Mouse (Mus musculus): ENCODE results near the gene Cdh13.

Cdh13 gene

DNA sequence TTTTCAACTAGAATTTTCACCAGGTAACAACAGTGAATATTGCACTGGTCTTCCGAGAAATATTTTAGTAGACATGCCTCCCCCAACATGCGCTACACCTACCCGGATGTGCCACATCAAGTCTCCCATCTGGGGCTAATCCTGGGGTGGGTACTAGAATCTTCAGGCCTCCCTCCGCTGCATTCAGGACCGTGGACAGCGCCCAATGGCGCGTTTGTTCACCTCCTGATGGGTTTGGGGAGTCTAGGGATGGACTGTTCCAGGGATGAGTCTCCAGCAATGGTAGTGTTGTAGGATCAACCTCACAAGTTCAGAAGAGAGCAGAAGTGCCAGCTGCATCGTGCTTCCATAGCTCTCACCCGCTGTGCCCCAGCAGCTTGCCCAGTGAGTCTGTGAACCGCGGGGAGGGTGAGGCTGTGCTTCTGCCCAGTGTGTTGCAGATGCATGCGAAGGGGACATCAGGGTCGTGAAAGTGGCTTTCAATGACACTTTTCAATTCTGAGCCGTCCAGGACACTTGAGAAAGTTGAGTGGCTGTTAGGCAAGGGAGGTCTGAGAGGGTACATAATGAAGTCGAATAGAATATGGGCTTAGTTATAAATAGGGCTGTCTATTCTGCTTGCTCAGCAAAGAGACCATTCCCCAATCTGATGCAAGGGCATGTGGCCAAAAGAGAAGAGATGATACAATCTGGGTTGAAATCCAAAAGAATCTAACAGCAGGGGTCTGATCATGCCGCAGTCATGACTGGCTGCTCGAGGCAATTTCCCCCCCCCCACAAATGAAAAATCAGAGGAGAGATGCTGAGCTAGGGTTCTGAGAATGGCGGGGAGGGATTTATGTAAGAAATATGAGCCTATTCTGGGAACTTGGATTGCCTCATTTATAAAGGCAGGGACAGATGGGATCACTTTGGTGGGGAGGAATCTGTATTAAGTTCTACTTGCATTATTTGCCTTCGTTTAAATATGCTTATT is 668.5 kb downstream of the Cdh13 start:
- DNase-seq (ENCODE audit: low spot score) = no peak

DNA sequence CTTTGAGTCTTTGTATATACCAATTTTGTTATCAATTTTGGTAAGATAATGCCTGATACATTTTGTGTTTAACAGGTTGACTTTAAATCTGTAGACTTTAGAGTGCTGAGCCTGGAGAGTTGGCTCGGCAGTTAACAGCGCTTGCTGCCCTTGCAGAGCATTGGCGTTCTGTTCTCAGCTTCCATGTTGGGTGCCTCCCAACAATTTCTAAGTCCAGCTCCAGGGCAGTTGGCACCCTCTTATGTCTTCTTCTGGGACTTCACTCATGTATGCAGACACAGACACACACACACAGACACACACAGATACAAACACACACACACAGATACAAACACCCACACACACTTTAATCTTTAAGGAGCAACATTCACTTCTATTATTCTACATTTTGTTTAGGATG is 672.6 kb downstream of the Cdh13 start:
- no peak for DNase-seq (ENCODE audit: low spot score)

DNA sequence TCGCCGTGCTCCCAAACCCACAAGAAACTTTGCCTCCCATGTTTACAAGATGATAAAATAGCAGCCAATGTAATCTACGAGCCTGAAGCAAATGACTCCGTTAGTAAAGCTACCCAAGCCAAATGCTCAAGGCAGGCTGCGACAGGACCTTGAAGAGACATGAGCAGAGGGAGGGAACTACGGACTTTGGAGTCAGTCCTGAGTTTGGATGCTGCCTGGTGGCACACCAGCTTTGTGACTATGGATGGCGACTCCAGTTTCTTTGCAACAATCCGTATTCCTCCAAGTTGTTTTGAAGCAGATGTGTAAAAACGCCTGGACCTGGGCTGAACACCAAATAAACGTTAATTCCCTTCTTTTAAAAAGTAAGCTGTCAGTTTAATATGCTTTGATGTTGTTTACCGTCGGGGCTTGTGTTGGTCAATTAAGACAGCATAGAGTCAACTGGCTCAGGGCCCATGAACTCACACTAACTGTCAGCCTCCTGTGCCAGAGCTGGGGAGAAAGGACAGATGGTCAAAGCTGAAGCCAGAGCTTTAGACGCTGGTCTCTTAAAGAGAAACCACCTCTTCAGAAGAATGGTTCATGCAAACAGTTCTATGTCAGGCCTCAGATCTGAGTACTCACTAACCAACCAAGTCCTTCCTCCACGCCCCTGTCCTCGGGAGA is 678.5 kb downstream of the Cdh13 start:
- DNase-seq (ENCODE audit: low spot score) = no peak

- DNase-seq (ENCODE audit: low spot score) = no peak
Observed at GRCm38 (mm10) chr8:118965101-118965840, 681.7 kb downstream of the Cdh13 start.

- DNase-seq (ENCODE audit: low spot score) = no peak
Observed at GRCm38 (mm10) chr8:118968896-118969295, 685.4 kb downstream of the Cdh13 start.

DNA sequence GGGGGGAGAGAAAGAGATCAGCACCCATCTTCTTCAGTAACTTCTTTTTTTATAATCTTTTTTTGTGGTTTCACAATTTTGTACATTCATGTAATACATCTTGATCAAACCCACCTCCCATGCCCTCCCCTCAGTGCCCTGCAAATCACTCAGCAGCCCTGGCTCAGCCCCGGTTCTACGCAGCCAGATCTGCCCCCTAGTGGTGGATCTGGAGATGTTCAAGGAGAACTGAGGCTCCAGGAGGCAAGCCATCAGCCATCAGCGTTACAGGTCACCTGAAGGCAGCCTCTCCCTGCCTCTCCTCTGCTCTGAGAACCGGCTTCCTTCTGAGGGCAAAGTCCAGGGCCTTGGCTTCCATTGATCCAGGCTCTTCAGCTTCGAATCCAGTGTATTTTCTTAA is 696.3 kb downstream of the Cdh13 start:
- DNase-seq (ENCODE audit: low spot score) = no peak

DNA sequence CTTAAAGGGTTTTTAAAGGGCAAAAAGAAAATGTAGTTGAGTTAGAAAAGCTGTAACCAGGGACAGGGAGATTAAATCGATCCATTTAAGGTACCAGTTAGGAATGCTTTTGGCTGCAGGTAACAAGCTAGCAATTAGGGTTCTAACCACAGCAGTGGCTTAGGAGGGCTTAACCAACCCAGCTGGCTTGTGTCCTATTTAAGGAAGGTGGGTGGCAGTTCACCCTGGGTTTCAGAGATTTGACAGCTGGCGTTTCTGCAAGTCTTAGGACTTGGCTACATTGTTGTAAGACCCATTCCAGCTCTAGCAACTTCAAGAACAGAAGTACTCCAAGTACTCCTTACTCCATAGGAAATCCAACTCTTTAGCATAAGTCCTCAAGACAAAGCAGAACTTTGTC is 700.2 kb downstream of the Cdh13 start:
- no peak for DNase-seq (ENCODE audit: low spot score)

DNA sequence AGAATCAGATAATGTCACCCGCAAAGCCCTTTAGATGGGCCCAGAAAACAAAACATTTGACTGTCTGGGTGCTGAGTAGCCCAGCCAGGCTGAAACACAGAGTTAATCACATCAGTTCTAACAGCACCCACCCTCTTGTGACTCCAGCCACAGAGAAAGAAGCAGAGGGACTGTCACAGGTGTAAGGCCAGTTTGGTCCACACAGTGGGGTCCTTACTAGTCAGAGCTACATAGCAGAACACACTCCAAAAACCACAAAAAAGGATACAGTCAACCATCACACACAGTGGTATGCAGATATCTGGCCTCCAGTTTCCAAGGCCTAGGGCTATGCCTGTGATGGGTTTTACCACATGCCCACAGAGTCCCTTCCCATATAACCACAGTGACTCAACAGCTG is 703.3 kb downstream of the Cdh13 start:
- no peak for DNase-seq (ENCODE audit: low spot score)

DNA sequence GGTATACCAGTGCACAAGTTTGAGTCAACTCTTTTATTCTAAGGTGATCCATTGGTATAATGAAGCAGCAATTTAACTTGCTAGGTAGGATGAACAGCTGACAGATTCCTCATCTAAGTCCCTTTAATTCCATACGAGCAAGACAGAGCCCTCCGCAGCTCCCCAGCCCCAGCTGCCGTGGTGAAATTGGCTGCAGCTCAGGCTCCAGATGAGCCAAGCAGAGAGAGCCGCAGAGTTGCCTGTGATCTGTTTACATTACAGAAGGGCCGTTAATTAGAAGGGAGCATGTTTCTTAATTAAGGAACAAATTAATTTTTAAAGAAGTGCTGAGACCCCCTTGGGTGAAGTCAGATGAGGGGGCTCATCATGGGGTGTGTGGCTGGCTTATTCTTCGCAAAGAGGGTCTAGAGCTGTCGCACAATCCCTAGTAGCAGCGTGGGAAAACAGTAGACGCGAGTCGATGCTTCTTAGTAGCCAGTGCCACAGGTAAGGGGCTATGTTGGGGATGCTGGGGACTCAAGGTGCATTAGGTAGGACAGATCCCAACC is 712.2 kb downstream of the Cdh13 start:
- DNase-seq (ENCODE audit: low spot score) = no peak

- DNase-seq (ENCODE audit: low spot score) = no peak
Observed at GRCm38 (mm10) chr8:119000595-119000994, 717.1 kb downstream of the Cdh13 start.

GRCm38 (mm10) chr8:119004821-119005220 is 721.3 kb downstream of the Cdh13 start:
- DNase-seq (ENCODE audit: low spot score) = no peak

DNA sequence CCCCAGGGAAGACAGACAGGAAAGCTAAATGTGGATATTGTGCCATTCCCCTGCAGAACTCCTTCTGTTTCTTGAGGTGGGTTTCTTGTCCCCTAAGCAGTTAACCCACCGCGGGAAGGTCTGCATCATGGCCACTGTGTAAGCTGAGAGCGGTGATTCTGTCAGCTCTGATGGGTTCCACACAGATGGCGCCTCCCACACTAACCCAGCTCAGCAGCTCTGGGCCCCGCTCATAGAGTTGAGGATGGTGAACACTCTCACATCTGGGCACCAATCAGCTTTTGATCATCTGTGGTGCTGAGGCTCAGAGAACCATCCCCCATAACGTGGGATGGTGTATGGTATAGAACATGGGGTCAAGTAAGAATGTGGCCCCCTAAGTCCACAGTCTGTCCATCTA is 735.1 kb downstream of the Cdh13 start:
- no peak for DNase-seq (ENCODE audit: low spot score)

DNA sequence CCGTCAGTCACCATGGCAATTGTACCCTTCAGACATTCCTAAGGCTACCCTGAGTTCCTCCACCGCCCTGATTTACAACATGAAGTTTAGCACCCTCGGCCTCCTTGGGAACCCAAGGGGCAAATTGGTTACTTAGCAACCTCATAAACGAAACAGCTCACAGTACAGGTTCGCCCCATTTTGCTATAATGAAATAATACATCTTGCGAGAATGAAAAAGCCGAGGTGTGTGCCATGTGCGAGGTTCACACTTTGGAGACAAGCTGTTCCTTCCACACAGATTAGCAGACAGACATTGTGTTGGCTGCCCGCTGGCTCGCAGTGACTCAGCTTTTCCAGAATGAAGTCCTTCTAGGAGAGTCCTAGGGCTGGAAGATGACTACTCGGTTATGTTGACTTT is 737.2 kb downstream of the Cdh13 start:
- DNase-seq (ENCODE audit: low spot score) = no peak

DNA sequence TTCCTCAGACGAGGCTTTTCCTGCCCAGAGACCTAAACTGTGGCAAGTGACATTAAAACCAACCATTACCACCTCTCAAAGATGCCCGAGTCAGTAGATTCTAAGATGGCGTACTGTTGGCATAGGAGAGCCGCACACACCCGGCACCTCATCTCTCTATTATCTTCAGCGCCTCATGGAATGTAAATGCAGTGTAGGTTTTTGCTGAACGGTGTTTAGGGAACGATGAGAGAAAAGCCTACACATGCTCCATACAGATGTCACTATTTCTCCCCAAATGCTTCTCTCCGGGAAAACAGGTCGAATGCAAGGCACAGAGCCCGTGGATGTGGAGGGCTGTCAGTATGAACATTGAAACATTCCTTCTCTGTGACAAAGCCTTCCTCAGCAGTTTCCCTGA is 737.9 kb downstream of the Cdh13 start:
- DNase-seq (ENCODE audit: low spot score) = no peak

GRCm38 (mm10) chr8:119022301-119022870 is 738.9 kb downstream of the Cdh13 start:
- no peak for DNase-seq (ENCODE audit: low spot score)

DNA sequence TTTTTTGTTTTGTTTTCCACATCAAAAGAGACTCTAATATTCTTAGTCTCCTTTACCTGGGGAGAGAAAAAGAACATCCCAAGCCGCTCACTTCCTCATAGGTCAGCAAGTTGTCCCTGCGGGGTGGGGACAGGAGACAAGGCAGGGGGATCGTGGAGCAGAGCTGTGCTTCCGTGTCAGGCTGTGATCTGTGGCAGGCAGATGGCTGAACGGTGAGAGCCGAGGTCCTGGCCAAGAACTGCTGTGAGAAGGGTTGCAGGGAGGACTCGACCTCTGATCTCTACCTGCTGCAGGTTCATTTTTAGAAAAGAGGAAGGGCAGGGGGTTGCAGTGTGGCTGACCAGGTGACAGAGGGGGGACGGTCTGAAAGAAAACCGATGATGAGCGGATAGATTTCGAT is 749.9 kb downstream of the Cdh13 start:
- DNase-seq (ENCODE audit: low spot score) = no peak

DNA sequence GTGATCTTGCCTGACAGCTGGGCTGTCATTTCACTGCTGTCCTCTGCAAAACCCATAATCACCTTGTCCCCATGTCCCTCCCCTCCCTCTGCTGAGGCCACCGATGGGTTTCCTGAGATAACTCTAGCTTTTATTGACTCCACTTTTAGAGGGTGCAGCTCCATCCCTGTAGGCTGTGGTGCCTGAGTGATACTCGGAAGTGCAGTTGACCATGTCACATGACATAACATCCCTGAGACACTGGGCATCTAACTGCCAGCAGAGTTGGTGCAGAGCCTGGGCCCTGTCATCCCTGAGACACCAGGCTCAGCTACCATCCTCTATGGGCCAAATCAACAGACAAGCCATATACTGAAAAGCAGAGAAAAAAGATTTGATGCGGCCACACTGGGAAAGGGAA is 750.5 kb downstream of the Cdh13 start:
- DNase-seq (ENCODE audit: low spot score) = no peak

DNA sequence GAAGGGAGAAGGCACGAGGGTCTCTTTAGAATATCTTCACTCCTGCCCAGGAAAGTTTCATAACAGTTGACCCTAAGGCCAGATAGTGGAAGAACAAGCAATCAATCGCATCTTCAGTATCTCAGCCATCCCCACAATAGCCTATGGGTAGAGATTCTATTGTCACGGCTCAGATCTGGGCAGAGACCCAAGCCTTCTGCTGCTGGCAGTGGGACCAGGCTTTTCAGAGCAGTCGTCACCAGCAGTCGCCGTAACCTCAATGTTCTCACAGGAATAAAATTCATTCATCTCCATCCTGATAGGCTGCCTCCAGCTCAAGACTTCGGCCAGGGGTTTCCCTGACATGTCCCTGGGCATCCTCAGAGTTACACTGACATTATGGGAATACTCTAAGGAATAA is 751.6 kb downstream of the Cdh13 start:
- no peak for DNase-seq (ENCODE audit: low spot score)

DNA sequence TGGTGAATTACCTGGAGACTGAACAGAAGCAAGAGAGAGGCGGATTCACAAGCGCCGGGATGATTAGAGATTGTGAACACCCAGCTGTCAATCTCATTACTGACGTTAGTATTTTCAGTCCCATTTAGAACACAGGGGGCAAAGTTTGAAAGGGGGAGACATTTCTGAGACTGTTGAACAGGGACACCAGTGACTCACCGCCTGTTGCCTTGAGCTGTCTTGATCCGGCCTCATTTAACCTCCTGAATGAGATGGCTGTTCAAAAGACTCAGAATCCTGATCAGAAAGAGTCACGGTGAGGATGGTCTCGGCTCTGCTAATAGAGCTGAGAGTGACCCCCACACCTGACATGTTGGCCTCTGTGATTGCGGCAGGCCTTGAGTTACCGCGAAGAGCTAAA is 754.0 kb downstream of the Cdh13 start:
- no peak for DNase-seq (ENCODE audit: low spot score)

DNA sequence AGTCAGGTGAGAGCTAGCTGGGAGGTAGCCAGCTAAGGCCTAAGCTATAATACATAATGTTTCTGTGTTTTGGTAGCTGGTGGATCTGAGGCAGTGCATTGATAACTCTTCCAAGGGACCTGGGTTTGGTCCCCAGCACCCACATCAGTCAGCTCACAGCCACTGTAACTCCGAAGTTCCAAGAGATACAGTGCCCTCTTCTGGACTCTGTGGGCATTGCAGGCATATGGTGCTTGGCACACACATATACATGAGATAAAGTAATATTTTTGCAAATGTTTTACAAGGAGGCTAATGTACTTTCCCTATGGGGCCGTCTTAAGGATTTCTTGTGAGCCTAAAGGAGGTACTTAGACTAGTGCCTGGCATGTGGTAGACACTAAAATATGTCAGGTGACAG is 755.8 kb downstream of the Cdh13 start:
- DNase-seq (ENCODE audit: low spot score) = no peak

GRCm38 (mm10) chr8:119057876-119058275 is 774.3 kb downstream of the Cdh13 start:
- DNase-seq (ENCODE audit: low spot score) = no peak

DNA sequence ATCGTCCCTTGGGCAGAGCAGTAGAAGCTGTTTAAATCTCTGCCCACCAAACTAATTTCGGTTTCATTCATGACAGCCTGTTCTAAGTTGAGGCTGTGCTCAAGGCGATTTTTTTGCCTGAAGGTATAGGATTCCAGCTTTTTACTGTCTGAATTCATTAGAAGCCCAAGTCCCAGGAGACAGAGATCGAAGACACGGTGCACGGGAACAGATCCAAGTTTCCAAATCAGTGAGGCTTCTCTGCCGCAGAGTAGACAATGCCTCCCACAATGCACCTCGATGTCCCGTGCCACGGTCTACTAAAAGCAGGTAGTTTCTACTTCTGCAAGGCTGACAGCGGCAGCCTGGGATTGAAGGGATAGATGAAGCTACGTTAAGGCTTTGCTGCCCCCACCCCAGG is 778.1 kb downstream of the Cdh13 start:
- DNase-seq (ENCODE audit: low spot score) = no peak
